Mouse (Mus musculus): ENCODE measurements around the gene Ubash3b.
A peak's percentile ranks its signal among the peaks of the same experiment; 100 is the strongest.

Gene Ubash3b

DNA sequence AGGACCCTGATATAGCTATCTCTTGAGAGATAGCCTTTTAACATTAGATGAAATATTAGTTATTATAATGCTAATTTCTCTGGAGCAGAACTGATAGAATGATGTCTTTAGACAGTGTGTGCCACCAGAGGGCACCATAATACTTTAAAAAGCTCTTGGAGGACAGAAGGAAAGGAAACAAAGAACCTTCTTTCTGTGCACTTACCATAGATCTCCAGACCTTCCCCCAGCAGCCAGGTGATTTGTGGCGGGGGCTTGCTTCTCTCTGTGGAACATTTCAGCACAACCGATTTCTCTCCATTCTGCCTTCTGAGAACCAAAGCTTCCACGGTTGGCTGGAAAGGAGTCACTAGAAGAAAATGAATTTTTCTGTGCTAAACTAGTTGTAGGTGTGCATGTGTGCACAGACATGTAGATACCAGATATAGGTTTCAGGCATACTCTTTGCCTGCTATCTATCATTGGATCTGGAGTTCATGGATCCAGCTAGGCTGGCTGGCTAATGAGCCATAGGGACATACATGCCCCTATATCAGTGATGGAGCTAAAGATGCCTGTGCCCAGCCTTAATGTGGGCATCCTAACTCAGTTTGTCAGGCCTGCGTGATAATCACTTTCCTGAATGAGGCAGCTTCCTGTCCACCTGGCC lies 171.4 kb downstream of the Ubash3b start:
- DNase-seq (ENCODE audit: low read depth) = peak; percentile 80

DNA sequence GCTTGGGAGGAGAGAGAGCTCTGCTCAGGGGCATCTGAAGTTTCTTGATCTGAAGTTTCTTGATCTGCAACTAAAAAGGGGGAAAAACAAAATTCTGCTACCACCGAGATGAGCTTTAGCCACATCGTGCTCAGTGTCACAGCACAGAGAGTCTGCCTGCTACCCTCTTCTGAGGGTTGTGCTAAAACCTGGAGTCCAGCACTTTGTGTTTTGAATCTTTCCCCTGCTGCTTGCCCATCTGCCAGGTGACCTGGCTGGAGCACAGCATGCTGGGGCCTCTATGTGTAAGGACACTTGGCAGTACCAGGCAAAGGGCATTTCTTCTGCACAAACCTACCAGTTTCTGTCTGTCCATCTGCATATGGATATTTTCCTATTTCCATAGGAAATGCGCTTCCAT lies 177.2 kb downstream of the Ubash3b start:
- DNase-seq (ENCODE audit: low read depth) = no peak

DNA sequence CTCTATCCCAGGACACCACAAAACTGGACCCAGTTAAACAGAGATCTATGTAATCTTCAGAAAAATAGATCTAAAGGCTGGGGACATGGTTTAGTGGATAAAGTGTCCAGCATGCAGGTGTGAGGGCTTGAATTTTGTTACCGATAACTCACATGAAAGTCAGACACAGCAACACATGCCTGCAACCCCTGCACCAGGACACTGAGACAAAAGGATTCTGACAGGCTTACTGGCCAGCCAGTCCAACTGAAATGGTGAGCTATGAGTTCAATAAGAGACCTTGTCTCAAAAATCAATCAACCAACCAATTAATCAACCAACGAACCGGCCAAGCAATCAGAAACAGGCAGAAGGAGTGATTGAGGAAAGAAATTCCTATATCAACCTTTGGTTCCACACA lies 177.7 kb downstream of the Ubash3b start:
- DNase-seq (ENCODE audit: low read depth) = no peak

DNA sequence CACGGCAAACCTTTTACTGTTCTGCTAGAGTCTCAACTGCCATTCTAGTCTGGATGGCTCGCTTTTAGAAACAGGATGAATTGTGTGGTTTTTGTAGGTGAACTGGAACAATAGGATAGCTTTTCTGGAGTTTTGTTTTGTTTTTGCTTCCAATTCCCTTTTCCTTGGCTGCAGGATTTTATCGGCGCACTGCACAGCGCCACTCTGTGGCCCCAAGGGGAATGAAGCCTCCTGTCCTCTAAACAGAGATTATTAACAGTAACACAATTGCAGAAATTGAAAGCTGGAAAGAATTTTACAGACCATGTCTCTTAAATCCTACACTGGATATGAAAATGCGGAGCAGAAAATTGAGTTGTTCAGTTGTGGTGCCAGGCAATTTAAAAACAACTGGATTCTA lies 179.0 kb downstream of the Ubash3b start:
- DNase-seq (ENCODE audit: low read depth) = peak; percentile 20

DNA sequence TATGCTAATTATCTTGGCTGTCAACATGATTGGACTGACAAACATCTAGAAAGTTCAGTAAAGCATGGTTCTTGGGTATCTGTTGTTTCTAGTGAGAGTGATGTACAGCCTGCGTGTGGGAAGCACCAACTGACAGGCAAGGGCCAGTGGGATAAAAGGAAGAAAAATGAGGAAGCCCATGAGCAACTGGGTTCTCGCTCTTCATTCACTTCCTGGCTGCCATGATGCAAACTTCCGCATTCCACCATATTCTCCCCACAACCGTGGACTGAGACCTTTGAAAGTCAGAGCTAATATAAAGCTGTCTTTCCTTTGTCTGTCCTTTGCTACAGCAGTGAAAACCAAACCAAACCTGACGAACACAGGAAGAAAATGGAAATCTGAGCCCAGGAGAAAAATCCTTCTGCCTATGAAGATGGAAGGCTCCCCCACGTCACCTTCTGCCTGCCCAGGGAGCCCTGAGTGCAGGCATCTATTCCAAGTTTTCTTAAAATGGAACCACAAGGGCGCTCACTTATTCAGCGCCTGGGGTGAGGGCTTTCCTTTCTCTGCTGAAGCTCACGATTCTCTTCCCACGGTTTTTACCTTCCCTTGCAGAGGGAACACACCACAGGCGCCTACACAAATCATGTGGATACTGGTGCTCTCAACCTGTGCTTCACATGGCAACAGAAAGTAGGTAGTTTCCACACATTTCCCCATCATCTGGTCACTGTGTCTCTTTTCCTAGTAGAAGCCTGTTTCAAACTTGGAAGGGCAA lies 187.3 kb downstream of the Ubash3b start:
- DNase-seq (ENCODE audit: low read depth) = no peak

DNA sequence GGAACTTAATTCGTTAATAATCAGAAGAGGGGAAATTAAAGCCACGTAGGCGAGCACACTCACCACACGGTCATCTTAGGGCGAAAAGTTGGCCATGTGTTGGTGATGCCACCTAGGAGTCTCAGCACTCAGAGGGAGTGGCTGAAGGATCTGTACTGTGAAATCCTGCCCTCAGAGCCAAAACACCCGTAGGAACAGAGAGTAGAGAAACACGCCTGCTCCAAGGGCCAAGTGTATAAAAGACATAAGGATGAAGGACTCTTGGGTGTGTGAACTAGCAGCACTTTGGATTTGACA lies 197.1 kb downstream of the Ubash3b start:
- DNase-seq (ENCODE audit: low read depth) = no peak

DNA sequence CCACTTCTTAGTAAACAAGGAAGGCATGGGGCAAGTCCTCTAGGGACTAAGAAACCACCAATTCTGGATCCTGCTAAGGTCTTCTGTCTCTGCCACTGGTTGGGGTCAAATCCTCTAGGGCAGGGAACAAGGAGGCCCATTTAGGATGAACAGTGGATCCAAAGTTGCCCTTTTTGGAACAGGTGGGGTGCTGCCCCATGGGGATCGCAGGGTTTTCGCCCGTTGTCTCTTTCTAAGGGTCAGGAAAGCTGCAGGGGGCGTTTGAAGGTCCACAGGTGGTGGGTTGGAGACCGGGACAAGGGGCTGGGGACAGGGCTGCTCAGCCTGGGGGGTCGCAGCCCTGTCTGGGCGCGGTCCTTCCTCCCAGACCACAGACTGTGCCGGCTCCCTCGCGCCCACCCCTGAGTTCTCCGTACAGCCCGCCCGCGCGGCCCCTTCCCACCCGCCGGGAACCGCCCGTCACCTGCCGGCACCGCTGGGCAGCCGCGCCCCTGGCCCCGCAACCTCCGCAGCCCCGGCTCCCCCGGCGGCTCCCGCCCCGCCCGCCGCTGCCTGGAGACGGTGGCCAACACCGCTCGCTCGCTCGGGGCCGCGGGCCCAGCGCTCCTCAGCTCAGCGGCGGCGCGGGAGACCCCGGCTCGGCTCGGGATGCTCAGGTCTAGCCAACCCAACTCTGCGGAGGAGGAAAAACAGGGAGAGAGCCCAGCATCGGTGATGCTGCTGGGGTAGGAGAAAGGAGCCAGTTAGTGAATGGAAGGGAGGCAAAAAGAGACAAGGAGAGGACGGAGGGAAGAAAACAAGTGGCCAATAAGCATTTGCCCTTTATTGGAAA lies 197.7 kb downstream of the Ubash3b start, which contains the start of gene Jhy:
Jhy (minus strand) TSS at position 533 of the 832 bp plus-strand sequence.
- no peak for DNase-seq (ENCODE audit: low read depth)

DNA sequence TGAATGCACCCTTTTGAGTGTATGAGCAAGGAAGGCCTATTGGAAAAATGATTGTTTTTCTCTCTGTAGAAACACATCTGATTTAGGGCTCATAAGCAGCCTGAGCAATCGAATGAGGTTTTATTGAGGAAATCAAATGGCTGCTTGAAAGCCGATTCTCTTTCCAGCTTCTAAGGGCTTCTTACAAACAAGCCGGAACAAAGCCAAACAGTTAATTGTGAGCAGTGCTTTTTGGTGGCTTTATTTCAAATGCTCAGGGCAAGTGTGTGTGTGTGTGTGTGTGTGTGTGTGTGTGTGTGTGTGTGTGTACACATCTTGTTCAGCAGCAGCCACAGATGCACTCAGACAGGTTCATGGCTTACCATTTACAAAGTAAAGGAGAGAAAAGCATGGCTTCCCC lies 200.1 kb downstream of the Ubash3b start:
- DNase-seq (ENCODE audit: low read depth) = no peak
